Mouse (Mus musculus) C2C12 (cell line): Measurements from ENCODE around the gene Rfx5.
"Not testable (repeated sequence)": the region's sequence is repeated elsewhere in the genome, so short reads cannot be mapped to it uniquely, and the experiment has no call there.

Experiments used
- CTCF ChIP-seq: IDR thresholded peaks from one replicate; pipeline ENCODE4 v1.5.1; 2011; ENCODE audit not compliant: control insufficient read depth, insufficient read depth, insufficient read length
- MAX ChIP-seq: IDR thresholded peaks from one replicate; pipeline ENCODE4 v1.6.1; 2011; ENCODE audit warnings: mild to moderate bottlenecking, control low read depth
- MYOD1 ChIP-seq: IDR thresholded peaks from one replicate; pipeline ENCODE4 v1.6.1; 2011; ENCODE audit warnings: low read depth; ENCODE audit not compliant: control insufficient read depth, insufficient read length
- MYOG ChIP-seq: IDR thresholded peaks from one replicate; pipeline ENCODE4 v1.6.1; 2011; ENCODE audit not compliant: control insufficient read depth, insufficient read length; ENCODE audit errors: extremely low read depth

DNA sequence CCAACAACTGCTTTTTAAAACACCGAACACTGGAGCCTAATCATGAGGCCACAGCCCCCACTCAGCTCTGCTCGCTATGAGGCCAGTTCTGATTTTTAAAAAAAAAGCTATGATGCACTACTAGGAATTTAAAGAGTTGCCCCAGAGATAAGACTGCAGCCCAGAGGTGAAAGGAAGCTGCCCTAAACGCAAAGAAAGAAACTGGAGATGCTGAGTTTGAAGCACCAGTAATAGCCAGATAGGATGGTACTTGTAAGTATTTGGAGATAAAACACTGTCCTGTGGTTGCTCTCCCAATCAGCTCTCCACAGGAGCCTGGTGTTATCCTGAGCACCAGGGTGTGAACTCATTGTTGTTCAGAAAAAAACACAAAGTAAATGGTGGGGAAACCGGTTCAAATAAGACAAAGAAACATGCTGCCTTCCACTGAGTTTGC, 27.6 kb upstream of the Rfx5 start:
- TF ChIP-seq CTCF, MYOG, MAX, MYOD1: not testable (repeated sequence)
